Mouse (Mus musculus) gonadal fat pad, adult 2 months (tissue): Measurements from ENCODE around the gene Zmynd10. TPM values are rescaled to one million over a fixed set of nuclear protein-coding genes. Genes with fewer than 3 reads are reported as not detected.

ENCODE experiments used
- DNase-seq: peaks from one replicate; pipeline ENCODE4 v3.0.0-alpha.2; 2012; ENCODE audit warnings: low read depth
- polyA plus RNA-seq: library from polyadenylated mRNA; depleted of rRNA; stranded (reverse); fragments of >200 nt; gene quantifications from 2 replicates; pipeline ENCODE4 v1.2.3, GENCODE M21; 2012; rRNA removed

The Zmynd10 gene
- 7.9 and 8.4 TPM in 2 replicates for polyA plus RNA-seq

- DNase-seq, result no peak
Measured at GRCm38 (mm10) chr9:107547026-107547425, at the start of gene Zmynd10. Zmynd10 (plus strand) TSS chr9:107547298.

- DNase-seq, result no peak
Measured at GRCm38 (mm10) chr9:107500708-107501286, 46.3 kb upstream of the Zmynd10 start.

- DNase-seq, result no peak
Measured at GRCm38 (mm10) chr9:107502131-107502846, 44.8 kb upstream of the Zmynd10 start.

GRCm38 (mm10) chr9:107504662-107505537, 42.2 kb upstream of the Zmynd10 start:
- no peak for DNase-seq

GRCm38 (mm10) chr9:107508266-107508665, 38.8 kb upstream of the Zmynd10 start:
- DNase-seq, result no peak

GRCm38 (mm10) chr9:107510384-107511100, 36.6 kb upstream of the Zmynd10 start:
- no peak for DNase-seq

- DNase-seq, result no peak
Measured at GRCm38 (mm10) chr9:107511436-107511835, 35.7 kb upstream of the Zmynd10 start.

GRCm38 (mm10) chr9:107512326-107512725, 34.8 kb upstream of the Zmynd10 start:
- DNase-seq, result no peak

GRCm38 (mm10) chr9:107514303-107514955, 32.7 kb upstream of the Zmynd10 start:
- DNase-seq, result no peak

- DNase-seq, result no peak
Measured at GRCm38 (mm10) chr9:107520331-107520730, 26.8 kb upstream of the Zmynd10 start.

- no peak for DNase-seq
Measured at GRCm38 (mm10) chr9:107521190-107521589, 25.9 kb upstream of the Zmynd10 start.

- DNase-seq, result no peak
Measured at GRCm38 (mm10) chr9:107521711-107522399, 25.2 kb upstream of the Zmynd10 start.

- DNase-seq, result no peak
Measured at GRCm38 (mm10) chr9:107522400-107522711, 24.7 kb upstream of the Zmynd10 start.

- DNase-seq, result no peak
Measured at GRCm38 (mm10) chr9:107526198-107527026, 20.7 kb upstream of the Zmynd10 start.

GRCm38 (mm10) chr9:107533791-107534407, 13.2 kb upstream of the Zmynd10 start, which contains the start of gene Tmem115:
Tmem115 (plus strand) TSS chr9:107533945.
- peak; percentile 98 for DNase-seq

GRCm38 (mm10) chr9:107534408-107535202, 12.5 kb upstream of the Zmynd10 start:
- DNase-seq, result no peak

- DNase-seq, result no peak
Measured at GRCm38 (mm10) chr9:107538231-107538630, 8.9 kb upstream of the Zmynd10 start.

GRCm38 (mm10) chr9:107538711-107539110, 8.4 kb upstream of the Zmynd10 start:
- no peak for DNase-seq

GRCm38 (mm10) chr9:107539940-107540339, 7.2 kb upstream of the Zmynd10 start:
- DNase-seq, result no peak
